ENCODE assay signal across 11 mouse cellular contexts in the genomic region with DNA sequence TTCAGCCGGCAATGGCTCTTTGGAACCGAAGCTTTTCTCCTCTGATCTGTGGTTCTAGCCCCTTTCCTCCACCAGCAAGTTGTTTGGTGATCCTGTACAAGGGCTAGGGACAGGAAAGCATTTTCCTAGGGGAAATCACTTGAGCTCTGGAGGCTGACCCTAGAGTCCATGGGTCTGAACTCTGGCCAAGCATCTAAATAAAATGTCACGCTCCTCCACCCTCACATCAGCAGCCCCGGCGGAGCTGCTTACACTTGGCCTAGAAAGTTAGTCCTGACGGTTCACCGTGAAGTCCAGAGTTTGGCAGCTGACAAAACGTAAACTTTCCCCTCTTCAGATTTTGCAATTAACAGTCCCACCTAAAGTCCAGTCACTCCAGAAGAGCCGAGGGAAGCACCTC.
DNase-seq lines count a peak whose midpoint lies in the region; ATAC-seq and TF ChIP-seq lines count a peak whose summit lies in the region.
"Had no signal": no experiment of that assay in that cellular context is flagged by ENCODE, and none has a peak within 500 bp of the region (broad histone marks: within the 10 kb centered on the region; RNA-seq: fewer than 3 reads in every experiment).

No protein-coding gene starts in this region.

- H3K4me1 ChIP-seq in heart, postnatal 0 days (ENCODE audit: control insufficient read depth, insufficient read depth), result peaks cover 21% of the 10 kb centered on the region
- H3K4me1 ChIP-seq in kidney, embryonic 16.5 days (ENCODE audit: insufficient read depth, low read length), result peaks cover 24% of the 10 kb centered on the region
- H3K4me1 ChIP-seq in midbrain, embryonic 10.5 days, result no peaks in the 10 kb centered on the region; the same call in 1 of the 2 replicates

- intact Hi-C loops in left cerebral cortex, adult 2 months (cut with DNase I), result no loop called here
- intact Hi-C loops in left cerebral cortex, postnatal 36 days (cut with DNase I), result loop anchor here (5.0 kb wide), 1 partner anchor 32 kb away; no protein-coding TSS in a partner anchor

- peak; percentile 18; the same call in 1 of the 2 replicates for ATAC-seq in heart, postnatal 0 days (ENCODE audit: insufficient read depth, low read depth)
- ATAC-seq in kidney, embryonic 16.5 days (ENCODE audit: low FRiP score, low TSS enrichment), result peak; percentile 56; the same call in 1 of the 2 replicates
- ATAC-seq: forebrain, embryonic 15.5 days had no signal

- no peak overlapping the region for H3K9ac ChIP-seq in heart, postnatal 0 days (replicated peaks; ENCODE audit: low read depth, low read length)
- no peak overlapping the region; the same call in 1 of the 2 replicates for H3K9ac ChIP-seq in kidney, embryonic 16.5 days (replicated peaks; ENCODE audit: low read length)
- H3K9ac ChIP-seq: forebrain, embryonic 15.5 days; hindbrain, embryonic 14.5 days; midbrain, embryonic 12.5 days had no signal

- no peak overlapping the region for H3K4me2 ChIP-seq in heart, postnatal 0 days (ENCODE audit: low read depth, low read length)
- H3K4me2 ChIP-seq in kidney, embryonic 16.5 days (replicated peaks; ENCODE audit: low read depth, low read length), result no peak overlapping the region
- H3K4me2 ChIP-seq: forebrain, embryonic 15.5 days; hindbrain, embryonic 14.5 days; midbrain, embryonic 12.5 days had no signal

- no peak for TF ChIP-seq CTCF in left cerebral cortex, adult 2 months (IDR thresholded peaks at IDR 0.05)
- no peak for TF ChIP-seq CTCF in heart, postnatal 0 days (IDR thresholded peaks at IDR 0.05; ENCODE audit: low read depth)

- no peaks in the 10 kb centered on the region for H3K9me3 ChIP-seq in heart, postnatal 0 days (replicated peaks; ENCODE audit: control insufficient read depth, low read length)
- 0 out of 2 replicates have a peak, but pooled peaks cover 3% of the 10 kb centered on the region for H3K9me3 ChIP-seq in kidney, embryonic 16.5 days (ENCODE audit: low read length)
- H3K9me3 ChIP-seq in midbrain, embryonic 10.5 days (replicated peaks), result 0 out of 2 replicates have a peak, but pooled peaks cover 6% of the 10 kb centered on the region
- H3K9me3 ChIP-seq: forebrain, embryonic 15.5 days; G1E; midbrain, embryonic 12.5 days had no signal

- TF ChIP-seq EP300 in heart, postnatal 0 days (IDR thresholded peaks at IDR 0.05; ENCODE audit: low read depth), result no peak

- H3K27me3 ChIP-seq in heart, postnatal 0 days (ENCODE audit: control insufficient read depth, insufficient read depth, low read length), result no peaks in the 10 kb centered on the region
- H3K27me3 ChIP-seq in kidney, embryonic 16.5 days (ENCODE audit: insufficient read depth, low read length), result no peaks in the 10 kb centered on the region
- no peaks in the 10 kb centered on the region for H3K27me3 ChIP-seq in midbrain, embryonic 10.5 days (ENCODE audit: low read depth, poor library complexity, severe bottlenecking)
- H3K27me3 ChIP-seq: forebrain, embryonic 15.5 days; midbrain, embryonic 12.5 days had no signal

- 43% methylated on average over 9 of the region's 9 CpGs for WGBS in heart, postnatal 0 days
- 32% methylated on average over 9 of the region's 9 CpGs for WGBS in kidney, embryonic 16.5 days
- 88% methylated on average over 9 of the region's 9 CpGs for WGBS in midbrain, embryonic 10.5 days

- H3K4me3 ChIP-seq in left cerebral cortex, adult 2 months, result no peak overlapping the region
- no peak overlapping the region for H3K4me3 ChIP-seq in heart, postnatal 0 days (ENCODE audit: low read depth, low read length)
- no peak overlapping the region for H3K4me3 ChIP-seq in kidney, embryonic 16.5 days (ENCODE audit: low read length)
- H3K4me3 ChIP-seq in midbrain, embryonic 10.5 days, result no peak overlapping the region
- H3K4me3 ChIP-seq: forebrain, embryonic 15.5 days; midbrain, embryonic 12.5 days had no signal

- H3K36me3 ChIP-seq in heart, postnatal 0 days (replicated peaks; ENCODE audit: control insufficient read depth, insufficient read depth, low read length), result no peaks in the 10 kb centered on the region
- no peaks in the 10 kb centered on the region for H3K36me3 ChIP-seq in kidney, embryonic 16.5 days (ENCODE audit: insufficient read depth, low read length)
- H3K36me3 ChIP-seq in midbrain, embryonic 10.5 days, result peaks cover 6% of the 10 kb centered on the region
- H3K36me3 ChIP-seq: forebrain, embryonic 15.5 days had no signal

- DNase-seq in left cerebral cortex, adult 2 months (ENCODE audit: extremely low spot score in 1 of 2, low spot score in 2 of 2), result no peak
- DNase-seq in left cerebral cortex, postnatal 36 days (ENCODE audit: low spot score in 2 of 2), result no peak
- DNase-seq in heart, postnatal 0 days (ENCODE audit: low spot score), result no peak
- DNase-seq in lung, postnatal 36 days, result peak; percentile 38
- DNase-seq in urinary bladder, postnatal 10 days (ENCODE audit: low spot score), result no peak
- DNase-seq in midbrain, embryonic 10.5 days (ENCODE audit: low spot score), result no peak

- 0 out of 2 replicates have a peak overlapping the region, but pooled peaks have one; percentile 16 for H3K27ac ChIP-seq in left cerebral cortex, adult 2 months
- H3K27ac ChIP-seq in heart, postnatal 0 days (ENCODE audit: low read depth), result peak overlapping the region; percentile 46
- H3K27ac ChIP-seq in kidney, embryonic 16.5 days (ENCODE audit: low read length), result peak overlapping the region; percentile 73; the same call in 1 of the 2 replicates
- no peak overlapping the region for H3K27ac ChIP-seq in midbrain, embryonic 10.5 days (replicated peaks)
- H3K27ac ChIP-seq: forebrain, embryonic 15.5 days; hindbrain, embryonic 14.5 days; midbrain, embryonic 12.5 days had no signal
